Mouse (Mus musculus): ENCODE measurements around the gene Camk1. TPM values are rescaled to one million over a fixed set of nuclear protein-coding genes. Genes with fewer than 3 reads are reported as not detected.

Gene Camk1
- polyA plus RNA-seq, 1 experiment from 2014 or later = 96.3 TPM

DNA sequence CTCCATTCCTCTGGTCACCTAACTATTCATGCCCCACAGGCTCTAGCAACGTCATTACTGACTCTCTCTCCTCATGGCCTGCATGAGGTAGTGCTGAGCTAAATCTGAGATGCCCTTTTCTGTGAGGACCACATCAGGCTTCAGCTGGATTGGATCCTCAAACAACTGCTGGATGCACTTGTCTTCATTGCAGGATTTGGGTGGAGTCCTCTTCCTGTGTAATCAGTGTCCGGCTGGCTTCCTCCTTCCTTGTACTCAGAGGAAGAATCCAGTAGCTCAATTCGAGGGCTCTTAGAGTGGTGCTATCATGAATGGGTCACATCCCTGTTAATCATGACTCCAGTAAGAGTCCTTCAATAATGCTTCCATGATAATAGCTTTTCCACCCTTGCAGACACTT is 9.9 kb upstream of the Camk1 start:
- H3K27me3 ChIP-seq = 0 out of 2 replicates have a peak, but pooled peaks cover 3% of the 10 kb centered on the region
- no peak overlapping the region for H3K9ac ChIP-seq
- no peak for ATAC-seq (ENCODE audit: insufficient number of reproducible peaks, insufficient read depth, low FRiP score, low TSS enrichment)
- H3K27ac ChIP-seq = no peak overlapping the region
- WGBS = 69% methylated on average over 3 of the region's 3 CpGs
- H3K4me1 ChIP-seq = no peaks in the 10 kb centered on the region
- no peak overlapping the region for H3K4me3 ChIP-seq
- no peak overlapping the region for H3K4me2 ChIP-seq (replicated peaks)
- H3K36me3 ChIP-seq = no peaks in the 10 kb centered on the region
- H3K9me3 ChIP-seq = no peaks in the 10 kb centered on the region

DNA sequence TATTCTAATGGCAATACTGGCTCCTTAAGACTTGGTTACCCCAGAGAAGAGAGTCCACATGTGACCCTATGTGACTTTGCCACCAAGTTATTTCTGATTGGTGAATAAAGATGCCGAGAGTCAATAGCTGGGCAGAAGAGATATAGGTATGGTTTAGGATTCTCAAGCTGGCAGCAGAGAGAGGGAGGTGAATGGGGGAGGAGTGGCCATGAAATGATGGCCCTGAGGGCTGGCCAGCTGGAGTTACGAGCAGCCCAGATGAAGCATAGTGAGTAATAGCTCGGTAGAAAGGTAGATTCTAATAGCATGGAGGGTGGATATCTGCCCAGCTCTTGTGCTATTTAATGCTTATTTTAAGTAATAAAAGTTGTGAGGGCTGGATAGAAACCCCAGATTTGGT is 9.0 kb upstream of the Camk1 start:
- 68% methylated on average over 3 of the region's 3 CpGs for WGBS
- no peak overlapping the region for H3K27ac ChIP-seq
- H3K9me3 ChIP-seq = no peaks in the 10 kb centered on the region
- no peaks in the 10 kb centered on the region for H3K4me1 ChIP-seq
- H3K4me3 ChIP-seq = no peak overlapping the region
- no peak overlapping the region for H3K9ac ChIP-seq
- no peak overlapping the region for H3K4me2 ChIP-seq (replicated peaks)
- H3K27me3 ChIP-seq = 0 out of 2 replicates have a peak, but pooled peaks cover 3% of the 10 kb centered on the region
- H3K36me3 ChIP-seq = no peaks in the 10 kb centered on the region
- no peak for ATAC-seq (ENCODE audit: insufficient number of reproducible peaks, insufficient read depth, low FRiP score, low TSS enrichment)

DNA sequence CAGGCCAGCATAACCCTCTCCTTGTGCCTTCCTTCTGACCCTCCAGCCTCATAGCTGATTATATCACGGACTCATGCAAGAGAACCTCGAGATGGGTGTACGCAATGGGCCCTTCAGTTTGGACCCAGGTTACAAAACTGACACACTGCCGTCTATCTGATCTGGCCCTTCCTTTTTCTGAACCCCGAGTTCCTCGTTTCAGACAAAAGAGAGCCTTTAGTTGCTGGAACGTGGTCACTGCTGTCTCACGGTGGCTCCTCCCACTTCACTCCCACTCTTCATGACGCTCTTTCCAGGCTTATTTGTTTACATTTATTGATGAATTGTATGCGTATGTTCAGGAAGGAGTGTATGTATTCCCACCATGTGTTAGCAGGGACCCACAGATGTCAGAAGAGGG is 7.9 kb upstream of the Camk1 start:
- no peaks in the 10 kb centered on the region for H3K36me3 ChIP-seq
- WGBS = 61% methylated on average over 10 of the region's 10 CpGs
- H3K4me2 ChIP-seq (replicated peaks) = no peak overlapping the region
- no peak overlapping the region for H3K27ac ChIP-seq
- H3K9ac ChIP-seq = no peak overlapping the region
- H3K27me3 ChIP-seq = no peaks in the 10 kb centered on the region
- no peak for ATAC-seq (ENCODE audit: insufficient number of reproducible peaks, insufficient read depth, low FRiP score, low TSS enrichment)
- no peaks in the 10 kb centered on the region for H3K9me3 ChIP-seq
- no peaks in the 10 kb centered on the region for H3K4me1 ChIP-seq
- H3K4me3 ChIP-seq = no peak overlapping the region

DNA sequence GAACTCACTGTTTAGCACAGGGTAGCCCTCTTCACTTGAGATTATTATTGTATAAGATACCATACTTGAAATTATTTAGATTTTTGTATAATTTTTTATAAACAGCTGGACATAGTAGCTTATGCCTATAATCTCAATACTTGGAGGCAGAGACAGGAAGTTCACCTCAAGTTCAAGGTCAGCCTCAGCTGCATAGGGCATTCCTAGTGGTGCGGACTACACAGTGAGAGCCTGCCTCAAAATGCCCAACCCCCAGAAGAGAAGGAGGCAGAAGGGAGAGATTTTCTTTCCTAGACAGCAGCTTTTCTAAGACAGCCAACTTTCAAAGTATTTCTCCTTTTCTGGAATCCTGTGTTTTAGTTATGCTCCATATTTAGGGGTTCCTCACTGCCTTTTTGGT is 7.4 kb upstream of the Camk1 start:
- Histone ChIP-seq H3K9ac (no peak overlapping the region), H3K27me3 (no peaks in the 10 kb centered on the region), H3K36me3 (no peaks in the 10 kb centered on the region), H3K4me1 (no peaks in the 10 kb centered on the region), H3K27ac (no peak overlapping the region), H3K4me2 (replicated peaks) (no peak overlapping the region), H3K4me3 (no peak overlapping the region), H3K9me3 (no peaks in the 10 kb centered on the region)
- ATAC-seq (ENCODE audit: insufficient number of reproducible peaks, insufficient read depth, low FRiP score, low TSS enrichment) = no peak
- WGBS = 63% methylated on average over 1 of the region's 1 CpGs

DNA sequence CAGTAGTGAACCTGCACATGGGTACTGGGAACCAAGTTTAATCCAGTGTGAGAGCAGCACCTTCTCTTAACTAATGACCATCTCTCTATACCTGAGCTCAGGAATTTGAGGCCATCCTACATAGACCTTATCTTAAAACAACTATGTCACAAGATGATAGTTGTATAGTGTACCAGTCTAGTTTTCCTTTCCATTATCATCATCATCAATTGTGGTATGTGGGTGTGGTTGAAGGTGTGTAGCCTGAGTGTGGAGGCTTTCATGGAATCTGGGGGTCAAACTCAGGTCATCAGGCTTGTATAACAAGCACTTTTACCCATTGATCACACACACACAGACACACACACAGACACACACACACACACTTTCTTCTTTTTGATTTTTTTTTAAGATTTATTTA is 6.8 kb upstream of the Camk1 start:
- H3K9me3 ChIP-seq = no peaks in the 10 kb centered on the region
- no peaks in the 10 kb centered on the region for H3K36me3 ChIP-seq
- H3K27ac ChIP-seq = no peak overlapping the region
- ATAC-seq (ENCODE audit: insufficient number of reproducible peaks, insufficient read depth, low FRiP score, low TSS enrichment) = no peak
- no peak overlapping the region for H3K9ac ChIP-seq
- H3K4me3 ChIP-seq = no peak overlapping the region
- no peak overlapping the region for H3K4me2 ChIP-seq (replicated peaks)
- H3K4me1 ChIP-seq = no peaks in the 10 kb centered on the region
- H3K27me3 ChIP-seq = no peaks in the 10 kb centered on the region

DNA sequence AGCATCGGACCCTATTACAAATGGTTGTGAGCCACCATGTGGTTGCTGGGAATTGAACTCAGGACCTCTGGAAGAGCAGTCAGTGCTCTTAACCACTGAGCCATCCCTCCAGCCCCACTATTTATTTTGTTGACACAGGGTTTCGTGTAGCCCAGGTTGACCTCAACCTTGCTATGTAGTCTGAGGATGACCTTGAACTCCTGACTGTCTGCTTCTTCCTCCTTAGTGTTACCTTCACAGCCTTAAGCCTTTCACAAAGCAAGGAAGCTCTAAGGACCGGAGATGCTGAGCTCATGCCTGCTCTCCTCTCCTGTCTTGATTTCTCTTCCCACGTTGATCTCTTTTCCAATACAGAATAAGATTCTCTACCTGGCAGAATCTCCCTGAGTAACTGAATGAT is 3.1 kb upstream of the Camk1 start:
- Histone ChIP-seq H3K9me3 (no peaks in the 10 kb centered on the region), H3K27ac (no peak overlapping the region), H3K4me1 (peaks cover 12% of the 10 kb centered on the region), H3K36me3 (no peaks in the 10 kb centered on the region), H3K4me2 (replicated peaks) (no peak overlapping the region), H3K4me3 (no peak overlapping the region), H3K27me3 (no peaks in the 10 kb centered on the region), H3K9ac (no peak overlapping the region)
- ATAC-seq (ENCODE audit: insufficient number of reproducible peaks, insufficient read depth, low FRiP score, low TSS enrichment) = no peak
- 72% methylated on average over 4 of the region's 4 CpGs for WGBS

DNA sequence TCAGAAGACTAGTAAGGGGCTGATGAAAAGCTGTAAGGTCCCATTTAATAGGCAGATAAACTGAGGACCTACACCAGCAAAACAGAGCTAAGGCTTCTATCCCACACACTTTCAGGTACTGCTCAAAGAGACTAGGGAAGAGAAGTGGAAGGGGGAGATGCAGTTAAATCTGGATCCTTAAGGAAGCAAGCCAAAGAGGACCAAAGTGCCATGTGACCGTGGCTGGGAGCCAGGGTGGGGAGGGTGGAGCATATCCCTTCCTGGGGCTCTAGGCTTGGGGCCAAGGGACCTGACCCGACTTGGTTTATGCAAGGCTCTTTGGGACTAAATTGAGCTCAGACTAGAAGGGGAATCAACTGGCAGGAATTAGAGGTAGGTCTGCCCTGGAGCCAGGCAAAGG is 537 bp upstream of the Camk1 start:
- H3K27me3 ChIP-seq = no peaks in the 10 kb centered on the region
- no peaks in the 10 kb centered on the region for H3K9me3 ChIP-seq
- no peak overlapping the region; the same call in 1 of the 2 replicates for H3K4me3 ChIP-seq
- H3K9ac ChIP-seq = no peak overlapping the region
- peak overlapping the region; percentile 46; the same call in 1 of the 2 replicates for H3K27ac ChIP-seq
- peak overlapping the region; percentile 75 for H3K4me2 ChIP-seq (replicated peaks)
- H3K4me1 ChIP-seq = peaks cover 15% of the 10 kb centered on the region
- 62% methylated on average over 2 of the region's 2 CpGs for WGBS
- ATAC-seq (ENCODE audit: insufficient number of reproducible peaks, insufficient read depth, low FRiP score, low TSS enrichment) = no peak
- H3K36me3 ChIP-seq = peaks cover 15% of the 10 kb centered on the region

DNA sequence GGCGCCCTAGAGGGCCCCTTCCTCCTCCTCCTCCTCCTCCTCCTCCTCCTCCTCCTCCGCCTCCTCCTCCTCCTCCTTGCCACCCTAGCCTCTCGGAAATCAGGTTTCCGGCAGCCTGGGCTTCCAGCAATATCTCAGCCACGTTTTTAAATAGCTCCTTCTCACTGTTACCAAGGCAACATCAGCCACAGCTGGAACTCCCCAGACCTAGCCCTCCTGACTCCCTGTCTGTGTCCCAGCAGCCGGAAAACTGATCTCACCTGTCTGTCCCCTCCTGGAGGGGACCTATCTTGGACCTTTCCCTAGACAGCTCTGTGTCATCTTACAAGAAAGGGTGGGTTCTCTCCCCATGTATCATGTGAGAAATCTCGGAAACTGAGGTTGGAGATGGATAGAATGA is 1.5 kb downstream of the Camk1 start:
- no peaks in the 10 kb centered on the region for H3K27me3 ChIP-seq
- peaks cover 31% of the 10 kb centered on the region for H3K36me3 ChIP-seq
- H3K4me2 ChIP-seq (replicated peaks) = peak overlapping the region; percentile 75
- WGBS = 32% methylated on average over 4 of the region's 7 CpGs
- peaks cover 15% of the 10 kb centered on the region for H3K4me1 ChIP-seq
- H3K27ac ChIP-seq = no peak overlapping the region
- H3K4me3 ChIP-seq = 0 out of 2 replicates have a peak overlapping the region, but pooled peaks have one; percentile 2
- H3K9me3 ChIP-seq = no peaks in the 10 kb centered on the region
- H3K9ac ChIP-seq = no peak overlapping the region
- no peak for ATAC-seq (ENCODE audit: insufficient number of reproducible peaks, insufficient read depth, low FRiP score, low TSS enrichment)

DNA sequence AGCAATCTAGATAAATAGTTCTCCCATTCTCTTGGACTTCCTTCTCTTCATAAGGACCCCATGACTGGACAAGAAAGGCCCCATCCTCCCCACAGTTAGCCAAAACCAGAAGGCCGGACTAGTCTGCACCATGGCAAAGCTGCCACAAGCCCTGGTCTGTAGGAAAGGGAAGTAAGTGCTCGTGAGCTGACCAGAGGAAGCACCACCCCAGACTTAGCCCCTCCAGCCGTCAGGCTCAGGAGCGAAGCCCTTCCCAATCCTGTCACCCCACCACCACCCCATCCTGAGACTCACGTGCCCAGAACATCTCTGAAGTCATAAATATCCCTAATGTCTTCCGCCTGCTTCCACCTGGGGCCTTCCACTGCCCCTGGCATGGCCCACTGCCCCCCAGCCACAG is 2.2 kb downstream of the Camk1 start:
- Histone ChIP-seq H3K36me3 (peaks cover 31% of the 10 kb centered on the region), H3K4me1 (peaks cover 15% of the 10 kb centered on the region), H3K27ac (0 out of 2 replicates have a peak overlapping the region, but pooled peaks have one; percentile 23), H3K9me3 (no peaks in the 10 kb centered on the region), H3K9ac (peak overlapping the region; percentile 24; the same call in 1 of the 2 replicates), H3K4me3 (no peak overlapping the region), H3K4me2 (replicated peaks) (peak overlapping the region; percentile 75; the same call in 1 of the 2 replicates), H3K27me3 (no peaks in the 10 kb centered on the region)
- 79% methylated on average over 6 of the region's 6 CpGs for WGBS
- ATAC-seq (ENCODE audit: insufficient number of reproducible peaks, insufficient read depth, low FRiP score, low TSS enrichment) = no peak

DNA sequence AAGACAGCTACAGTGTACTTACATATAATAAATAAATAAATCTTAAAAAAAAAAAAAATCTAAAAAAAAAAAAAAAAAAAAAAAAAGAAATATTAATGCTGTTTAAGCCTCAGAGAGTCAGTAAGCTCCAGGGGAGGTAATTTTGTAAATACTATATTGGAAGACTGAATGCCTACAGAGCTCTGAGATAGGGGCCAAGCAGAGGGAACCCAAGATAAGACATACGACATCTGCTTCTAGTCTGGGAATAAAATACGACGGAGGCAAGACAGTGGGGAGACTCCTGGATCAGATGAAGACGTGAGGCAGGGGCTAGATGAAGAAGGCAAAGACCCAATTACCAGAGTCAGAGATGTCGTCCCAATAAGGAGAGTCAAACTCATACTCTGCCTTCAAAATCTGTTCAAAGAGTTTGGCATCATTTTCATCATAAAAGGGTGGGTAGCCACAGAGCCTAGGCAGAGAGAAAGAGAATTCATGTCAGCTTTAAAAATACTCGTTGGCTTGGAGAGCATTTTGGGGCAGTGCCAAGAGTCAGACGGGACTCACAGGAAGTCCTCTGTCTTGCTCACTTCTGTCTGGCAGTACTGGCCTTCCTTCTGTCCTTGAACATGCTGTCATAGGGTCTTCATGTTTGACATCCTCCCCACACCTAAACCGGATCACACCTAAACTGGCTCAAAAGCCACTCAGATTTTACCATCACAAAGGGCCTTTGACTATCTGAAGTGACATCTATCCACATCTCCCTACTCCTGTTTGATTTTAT is 6.7 kb downstream of the Camk1 start:
- ATAC-seq (ENCODE audit: insufficient number of reproducible peaks, insufficient read depth, low FRiP score, low TSS enrichment) = no peak
- Histone ChIP-seq H3K27ac (no peak overlapping the region), H3K4me1 (peaks cover 3% of the 10 kb centered on the region; the same call in 1 of the 2 replicates), H3K4me3 (no peak overlapping the region), H3K9me3 (no peaks in the 10 kb centered on the region), H3K27me3 (no peaks in the 10 kb centered on the region), H3K9ac (no peak overlapping the region), H3K4me2 (replicated peaks) (no peak overlapping the region), H3K36me3 (peaks cover 71% of the 10 kb centered on the region)
- 72% methylated on average over 8 of the region's 8 CpGs for WGBS

DNA sequence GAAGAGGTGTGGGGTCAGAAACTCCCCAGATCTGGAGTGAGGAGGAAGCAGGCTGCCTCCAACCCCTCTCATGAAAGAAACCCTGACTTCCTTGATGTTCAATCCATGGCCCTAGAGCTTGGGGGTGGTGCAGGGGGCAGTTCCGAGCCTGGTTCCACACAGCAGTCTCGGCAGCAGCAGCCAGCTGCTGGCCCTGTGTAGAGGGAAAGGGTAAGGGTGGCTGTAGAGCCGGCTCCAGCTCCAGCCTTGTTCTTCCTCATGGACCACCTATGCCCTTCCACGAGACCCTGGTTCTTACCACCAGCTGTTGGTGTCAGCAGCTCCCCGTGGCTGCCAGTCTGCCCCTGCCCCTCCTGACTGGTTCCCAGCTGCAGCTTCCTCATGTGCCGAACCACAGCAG is 9.6 kb downstream of the Camk1 start:
- ATAC-seq (ENCODE audit: insufficient number of reproducible peaks, insufficient read depth, low FRiP score, low TSS enrichment) = no peak
- no peak overlapping the region for H3K9ac ChIP-seq
- no peaks in the 10 kb centered on the region for H3K9me3 ChIP-seq
- H3K36me3 ChIP-seq = peaks cover 68% of the 10 kb centered on the region
- no peak overlapping the region for H3K4me2 ChIP-seq (replicated peaks)
- WGBS = 80% methylated on average over 6 of the region's 6 CpGs
- no peak overlapping the region for H3K27ac ChIP-seq
- no peak overlapping the region for H3K4me3 ChIP-seq
- H3K4me1 ChIP-seq = no peaks in the 10 kb centered on the region
- no peaks in the 10 kb centered on the region for H3K27me3 ChIP-seq

DNA sequence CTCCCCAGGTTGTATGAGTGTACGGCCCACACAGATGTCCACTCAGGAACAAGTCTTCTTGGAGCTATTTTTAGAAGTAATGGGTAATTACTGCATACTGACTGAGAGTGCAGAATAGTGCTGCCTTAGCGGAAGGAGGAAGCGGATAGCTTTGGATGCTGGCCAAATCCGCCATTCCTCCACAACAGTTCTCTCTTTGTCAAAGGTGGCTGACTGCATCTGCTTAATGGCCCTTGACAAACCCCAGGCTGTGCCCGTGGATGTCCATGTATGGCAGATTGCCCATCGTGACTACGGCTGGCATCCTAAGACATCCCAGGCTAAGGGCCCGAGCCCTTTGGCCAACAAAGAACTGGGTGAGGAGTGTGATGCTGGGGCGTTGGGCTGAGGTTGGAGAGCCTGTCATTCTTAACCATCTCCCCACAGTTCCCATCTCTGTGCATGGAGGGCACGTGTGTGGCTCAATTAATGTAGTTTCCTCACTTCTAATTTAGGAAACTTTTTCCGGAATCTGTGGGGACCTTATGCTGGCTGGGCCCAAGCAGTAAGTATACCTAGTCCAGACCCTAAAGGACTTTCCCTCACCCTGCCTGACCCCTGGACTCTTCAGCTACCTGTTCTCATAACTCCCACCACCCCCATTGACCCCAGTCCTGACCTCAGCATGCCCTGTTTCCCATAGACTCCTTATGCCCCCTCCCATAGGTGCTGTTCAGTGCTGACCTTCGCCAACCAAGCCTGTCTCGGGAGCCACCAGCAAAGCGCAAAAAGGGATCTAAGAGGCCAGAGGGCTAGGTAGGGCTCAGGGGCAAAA is 10.4 kb downstream of the Camk1 start:
- Histone ChIP-seq H3K9ac (no peak overlapping the region), H3K9me3 (no peaks in the 10 kb centered on the region), H3K36me3 (peaks cover 60% of the 10 kb centered on the region), H3K4me2 (replicated peaks) (no peak overlapping the region), H3K27ac (peak overlapping the region; percentile 7; the same call in 1 of the 2 replicates), H3K27me3 (no peaks in the 10 kb centered on the region), H3K4me1 (no peaks in the 10 kb centered on the region), H3K4me3 (no peak overlapping the region)
- 79% methylated on average over 14 of the region's 14 CpGs for WGBS
- ATAC-seq (ENCODE audit: insufficient number of reproducible peaks, insufficient read depth, low FRiP score, low TSS enrichment) = no peak
